Mouse (Mus musculus): Measurements from ENCODE around the gene Mansc4.

Mansc4 gene

GRCm38 (mm10) chr6:147086594-147087225 lies at the start of gene Mansc4:
Gene Mansc4, minus strand, starts transcription at chr6:147087032.
- DNase-seq (ENCODE audit: low read depth, low spot score), result peak; percentile 35

GRCm38 (mm10) chr6:147127239-147127638 lies 40.4 kb upstream of the Mansc4 start:
- DNase-seq (ENCODE audit: low read depth, low spot score), result no peak

GRCm38 (mm10) chr6:147121320-147121719 lies 34.5 kb upstream of the Mansc4 start:
- no peak for DNase-seq (ENCODE audit: low read depth, low spot score)

DNA sequence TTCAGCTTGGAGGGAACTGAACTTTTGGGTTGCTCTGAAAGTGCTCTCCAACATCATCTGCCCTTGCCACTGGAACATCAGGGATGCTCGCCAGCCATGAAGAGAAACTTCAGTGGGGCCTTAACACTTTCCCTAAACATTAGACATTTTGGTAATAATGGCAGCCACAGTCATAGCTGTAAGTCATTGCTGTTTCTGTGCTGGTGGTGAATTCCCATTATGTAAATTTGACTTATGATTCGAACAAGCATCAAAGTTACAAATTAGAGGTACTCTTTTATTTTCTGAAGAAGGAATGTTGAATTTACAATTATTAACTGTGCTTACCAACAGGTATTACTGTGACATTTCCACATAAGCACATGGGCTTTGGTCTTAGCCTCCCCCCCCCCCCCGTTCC lies 31.4 kb upstream of the Mansc4 start:
- no peak for DNase-seq (ENCODE audit: low read depth, low spot score)

DNA sequence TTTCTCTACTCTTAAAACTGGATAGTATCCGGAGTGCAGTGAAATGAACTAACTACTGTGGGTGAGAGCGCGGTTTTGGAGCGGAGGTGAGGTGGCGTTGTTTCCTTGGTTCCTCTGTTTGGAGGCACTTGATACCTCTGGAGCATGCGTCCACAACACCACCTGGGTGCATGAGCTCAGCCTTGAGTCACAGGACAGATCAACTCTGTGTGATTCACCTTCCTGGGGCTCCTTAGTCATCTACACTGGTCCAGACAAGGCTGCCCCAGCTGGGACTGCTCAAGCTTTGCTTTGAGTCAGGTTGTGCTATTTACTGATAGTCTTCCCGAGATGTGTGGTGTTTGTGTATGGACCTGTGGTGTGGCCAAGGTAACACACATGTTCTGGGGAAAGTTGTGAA lies 30.9 kb upstream of the Mansc4 start:
- no peak for DNase-seq (ENCODE audit: low read depth, low spot score)

DNA sequence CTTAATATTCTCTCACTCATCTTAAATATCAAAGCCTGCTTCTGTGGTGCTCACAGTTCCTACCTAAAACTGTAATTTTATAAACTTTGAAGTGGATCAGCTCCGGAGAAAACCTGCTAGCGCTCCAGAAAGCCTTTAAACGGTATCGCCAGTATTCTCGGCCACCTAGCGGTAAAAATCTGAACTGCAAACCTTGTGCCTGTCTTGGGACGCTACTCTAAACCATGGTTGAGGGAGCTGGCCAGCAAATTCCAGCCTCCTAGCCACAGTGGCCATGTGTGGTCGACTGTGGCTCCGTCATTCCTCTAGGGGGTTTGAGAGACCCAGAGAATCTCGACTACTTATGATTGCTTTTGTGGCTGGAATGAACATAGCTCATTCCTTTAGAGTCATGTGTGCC lies 29.7 kb upstream of the Mansc4 start:
- peak; percentile 87 for DNase-seq (ENCODE audit: low read depth, low spot score)

GRCm38 (mm10) chr6:147109283-147109682 lies 22.5 kb upstream of the Mansc4 start:
- DNase-seq (ENCODE audit: low read depth, low spot score), result no peak

- no peak for DNase-seq (ENCODE audit: low read depth, low spot score)
Observed at GRCm38 (mm10) chr6:147106716-147107115, 19.9 kb upstream of the Mansc4 start.

DNA sequence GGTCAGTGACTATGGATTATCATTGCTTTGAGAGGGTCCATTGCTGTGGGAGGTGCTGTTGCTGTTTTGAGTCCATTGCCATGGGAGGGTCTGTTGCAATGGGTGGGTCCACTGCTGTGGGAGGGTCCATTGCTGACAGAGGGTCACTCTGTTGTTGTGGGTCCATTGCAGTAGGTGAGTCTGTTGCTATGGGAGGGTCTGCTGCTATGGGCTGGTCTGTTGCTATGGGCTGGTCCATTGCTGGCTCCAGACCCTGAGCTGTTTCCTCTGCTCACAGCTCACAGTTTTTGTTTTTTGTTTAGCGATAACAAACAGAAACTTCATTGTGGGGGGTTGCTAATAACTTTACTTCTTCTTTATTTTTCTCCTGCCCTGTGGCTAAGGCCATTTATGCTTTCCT lies 18.7 kb upstream of the Mansc4 start:
- peak; percentile 73 for DNase-seq (ENCODE audit: low read depth, low spot score)

DNA sequence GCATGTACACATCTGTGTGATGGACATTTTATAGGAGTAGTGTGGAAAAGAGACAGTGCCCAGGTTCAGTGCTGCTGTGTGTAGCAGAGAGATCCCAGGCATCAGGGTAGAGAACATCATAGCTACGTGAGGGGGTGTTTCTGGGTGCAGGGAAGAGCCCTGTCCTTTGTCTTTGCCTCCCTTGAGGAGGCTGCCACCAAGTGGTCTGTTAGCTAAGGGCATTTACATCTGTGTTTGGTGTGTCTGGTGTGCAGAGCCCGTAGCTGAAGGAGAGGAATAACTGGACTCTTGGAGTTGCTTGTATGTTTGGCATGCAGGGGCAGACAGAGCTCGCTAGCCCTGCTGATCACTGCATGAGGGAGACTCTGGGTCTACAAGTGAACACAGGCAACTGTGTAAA lies 15.5 kb upstream of the Mansc4 start:
- DNase-seq (ENCODE audit: low read depth, low spot score), result no peak

DNA sequence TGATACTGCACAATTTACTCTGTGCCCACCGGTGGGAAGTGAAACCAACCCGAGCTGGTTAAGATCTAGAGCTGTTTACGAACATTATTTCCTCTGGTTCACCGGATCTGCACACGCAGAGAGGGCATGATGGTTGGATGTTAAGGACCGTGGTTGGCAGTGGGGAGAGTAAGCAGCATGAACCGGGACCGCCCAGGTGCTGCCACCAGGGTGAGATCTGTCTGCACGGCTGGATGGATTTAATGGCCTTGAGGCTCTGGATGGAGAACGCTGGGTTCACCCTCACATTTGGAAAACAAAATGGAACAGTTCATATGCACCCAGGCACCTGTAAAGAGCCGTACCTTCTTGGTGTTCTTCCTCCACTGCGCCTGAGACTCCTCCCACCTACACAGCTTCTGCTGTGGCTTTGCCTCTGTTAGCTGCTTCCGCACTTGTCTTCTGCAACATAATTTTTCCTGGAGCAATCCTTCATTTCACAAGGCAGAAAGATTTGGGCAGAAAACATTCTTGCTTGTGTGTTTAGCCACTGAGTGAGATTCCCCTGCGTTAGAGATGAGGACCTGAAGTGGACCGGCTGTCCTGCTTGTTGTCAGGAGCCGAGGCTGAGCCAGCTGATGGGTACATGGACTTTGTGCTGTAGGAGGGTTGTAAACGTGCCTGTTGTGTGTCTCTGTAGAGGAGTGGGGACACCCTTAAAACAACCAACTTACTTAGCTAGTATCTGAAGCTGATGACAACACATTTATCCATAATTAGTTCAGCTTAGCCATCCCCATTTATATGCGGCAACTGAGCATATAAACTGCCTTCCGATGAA lies 12.8 kb upstream of the Mansc4 start:
- peak; percentile 71 for DNase-seq (ENCODE audit: low read depth, low spot score)

- no peak for DNase-seq (ENCODE audit: low read depth, low spot score)
Observed at GRCm38 (mm10) chr6:147097346-147097929, 10.6 kb upstream of the Mansc4 start.

DNA sequence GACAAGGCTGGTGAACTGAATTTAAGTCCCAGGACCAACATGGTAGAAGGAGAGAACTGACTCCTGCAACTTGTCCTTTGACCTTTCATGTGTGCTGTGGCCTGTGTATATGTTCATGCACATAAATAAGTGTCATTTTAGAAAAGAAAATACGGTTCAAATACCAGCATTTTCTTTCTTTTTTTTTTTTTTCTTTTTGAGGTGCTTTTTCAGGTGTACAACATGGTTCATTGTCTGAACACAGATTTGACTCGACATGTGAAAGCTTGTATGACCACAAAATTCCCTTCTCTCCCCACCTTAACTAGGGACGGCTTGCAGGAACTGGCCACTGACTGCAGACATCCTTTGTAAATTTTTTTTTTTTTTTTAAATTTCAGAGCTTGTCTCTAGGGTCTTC lies 10.1 kb upstream of the Mansc4 start:
- DNase-seq (ENCODE audit: low read depth, low spot score), result no peak

GRCm38 (mm10) chr6:147096109-147096508 lies 9.3 kb upstream of the Mansc4 start:
- DNase-seq (ENCODE audit: low read depth, low spot score), result peak; percentile 75

- no peak for DNase-seq (ENCODE audit: low read depth, low spot score)
Observed at GRCm38 (mm10) chr6:147094771-147095170, 7.9 kb upstream of the Mansc4 start.

GRCm38 (mm10) chr6:147092136-147092535 lies 5.3 kb upstream of the Mansc4 start:
- DNase-seq (ENCODE audit: low read depth, low spot score), result peak; percentile 32

- DNase-seq (ENCODE audit: low read depth, low spot score), result peak; percentile 86
Observed at GRCm38 (mm10) chr6:147091136-147092120, 4.6 kb upstream of the Mansc4 start, which contains the start of gene Klhl42. Gene Klhl42, plus strand, starts transcription at chr6:147091379.

- no peak for DNase-seq (ENCODE audit: low read depth, low spot score)
Observed at GRCm38 (mm10) chr6:147090191-147090590, 3.4 kb upstream of the Mansc4 start.

GRCm38 (mm10) chr6:147088517-147088916 lies 1.7 kb upstream of the Mansc4 start:
- DNase-seq (ENCODE audit: low read depth, low spot score), result no peak

GRCm38 (mm10) chr6:147087736-147088135 lies 904 bp upstream of the Mansc4 start:
- DNase-seq (ENCODE audit: low read depth, low spot score), result no peak

DNA sequence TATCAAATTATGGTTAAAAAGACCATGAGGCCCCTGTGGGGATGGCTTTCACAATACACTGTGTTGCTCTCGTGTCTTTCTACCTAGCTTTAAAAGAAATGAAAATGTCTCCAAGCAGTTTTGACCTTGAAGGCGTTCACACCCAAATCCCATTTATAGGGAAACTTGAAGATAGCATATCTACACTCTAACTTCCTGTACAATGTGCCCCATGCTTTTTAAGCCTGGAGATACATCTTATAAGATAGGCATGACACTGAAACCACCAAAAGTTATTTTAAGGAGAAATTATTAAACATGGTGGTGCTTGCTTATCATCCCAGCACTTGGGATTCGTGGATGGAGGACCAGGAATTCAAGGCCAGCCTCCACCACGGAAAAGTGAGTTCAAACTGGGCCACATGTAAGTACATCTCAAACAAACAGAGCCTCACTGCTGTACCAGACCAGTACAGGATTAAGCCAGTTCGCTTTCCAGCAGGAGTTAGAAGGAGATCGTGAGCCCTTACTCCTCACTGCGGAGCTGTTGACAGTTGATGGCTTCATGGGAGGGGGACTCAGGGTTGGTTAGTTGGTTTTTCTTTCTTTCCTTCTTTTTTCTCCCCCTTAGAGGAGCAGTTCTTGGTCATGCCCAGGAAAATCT lies 1.3 kb downstream of the Mansc4 start:
- peak; percentile 61 for DNase-seq (ENCODE audit: low read depth, low spot score)
